Mouse (Mus musculus) monocyte, adult 5-6 weeks (primary cell): ENCODE data around the gene Idh3b. TPM values are rescaled to one million over a fixed set of nuclear protein-coding genes. Genes with fewer than 3 reads are reported as not detected.

Experiments
- ATAC-seq: fragments of 153-309, 156-312 bp; replicated peaks from 2 replicates; pipeline ENCODE4 v1.8.0; 2017; ENCODE audit warnings: mild to moderate bottlenecking; ENCODE audit not compliant: low TSS enrichment, insufficient number of reproducible peaks, severe bottlenecking, poor library complexity, low FRiP score
- total RNA-seq: library from RNA; stranded (forward); fragments of 200-1000, 200-491, 200-594 nt; gene quantifications from 3 replicates; pipeline ENCODE4 v1.2.3, GENCODE M21; 2017

Idh3b gene
- total RNA-seq, 1 experiment from 2014 or later = 103 TPM

GRCm38 (mm10) chr2:130274149-130274861 lies 10.0 kb downstream of the Idh3b start, which contains the start of gene Nop56:
Nop56 (plus strand) TSS chr2:130274430.
- peak; percentile 97 for ATAC-seq

- ATAC-seq = no peak
These were observed 10.6 kb downstream of the Idh3b start for GRCm38 (mm10) chr2:130273732-130274131.

GRCm38 (mm10) chr2:130268074-130268473 lies 16.3 kb downstream of the Idh3b start:
- no peak for ATAC-seq

- no peak for ATAC-seq
These were observed 18.8 kb downstream of the Idh3b start for GRCm38 (mm10) chr2:130265520-130265919.

- no peak for ATAC-seq
These were observed 21.9 kb downstream of the Idh3b start for GRCm38 (mm10) chr2:130262398-130262797.

GRCm38 (mm10) chr2:130261914-130262313 lies 22.4 kb downstream of the Idh3b start:
- ATAC-seq = no peak

- ATAC-seq = no peak
These were observed 23.5 kb downstream of the Idh3b start for GRCm38 (mm10) chr2:130260822-130261221.

GRCm38 (mm10) chr2:130256762-130257161 lies 27.6 kb downstream of the Idh3b start:
- no peak for ATAC-seq

- ATAC-seq = no peak
These were observed 36.1 kb downstream of the Idh3b start for GRCm38 (mm10) chr2:130248226-130248625.

- ATAC-seq = peak; percentile 63; the same call in 1 of the 2 replicates
These were observed 37.4 kb downstream of the Idh3b start for GRCm38 (mm10) chr2:130246912-130247311.

Other genes with a start within 250 kb of the Idh3b start
- gene Tgm6, start 172.1 kb downstream of the Idh3b start, total RNA-seq = not detected in 3 replicates
- gene Snrpb, start 105.1 kb downstream of the Idh3b start, total RNA-seq = 172 to 203 TPM (median 176 TPM) in 3 replicates
- not detected in 3 replicates for gene Tmc2, start 89.4 kb downstream of the Idh3b start, total RNA-seq
- gene Nop56, start 10.1 kb downstream of the Idh3b start, total RNA-seq = 156 to 208 TPM (median 163 TPM) in 3 replicates
- gene Ebf4, start 10.6 kb upstream of the Idh3b start, total RNA-seq = not detected in 3 replicates
- 0.19 to 0.67 TPM in 2 of 3 replicates, not detected in the other for gene Cpxm1, start 113.0 kb upstream of the Idh3b start, total RNA-seq
- not detected in 3 replicates for gene Gm28372, start 120.7 kb upstream of the Idh3b start, total RNA-seq
- not detected in 3 replicates for gene 1700020A23Rik, start 120.7 kb upstream of the Idh3b start, total RNA-seq
- gene Tmem239, start 121.9 kb upstream of the Idh3b start, total RNA-seq = not detected in 3 replicates
- 199 to 267 TPM (median 223 TPM) in 3 replicates for gene Vps16, start 139.8 kb upstream of the Idh3b start, total RNA-seq
- 20.8 to 40.3 TPM (median 22.5 TPM) in 3 replicates for gene Pced1a, start 140.2 kb upstream of the Idh3b start, total RNA-seq
- gene Ptpra, start 165.7 kb upstream of the Idh3b start, total RNA-seq = 103 to 177 TPM (median 151 TPM) in 3 replicates